Mouse (Mus musculus) macrophage (primary cell): ENCODE data around the gene Erich6b. TPM values are rescaled to one million over a fixed set of nuclear protein-coding genes. Genes with fewer than 3 reads are reported as not detected.

Source experiments
- polyA plus RNA-seq: library from polyadenylated mRNA; stranded (reverse); fragments of 250-400 nt; gene quantifications from 3 replicates; pipeline ENCODE4 v1.2.4, GENCODE M21; 2018; ENCODE audit warnings: inconsistent platforms

Gene Erich6b
- polyA plus RNA-seq, 1 experiment from 2014 or later: not detected

Other genes starting within 250 kb of the Erich6b start
- not detected in 3 replicates for gene Siah3, start 186.3 kb upstream of the Erich6b start, polyA plus RNA-seq
- not detected in 3 replicates for gene Spert, start 49.1 kb upstream of the Erich6b start, polyA plus RNA-seq
- gene Cog3, start 112.3 kb downstream of the Erich6b start, polyA plus RNA-seq: 15.9 to 17.5 TPM (median 16.1 TPM) in 3 replicates
- 14.1 to 23.1 TPM (median 23.0 TPM) in 3 replicates for gene Slc25a30, start 144.8 kb downstream of the Erich6b start, polyA plus RNA-seq
- 3,757 to 4,485 TPM (median 4,124 TPM) in 3 replicates for gene Tpt1, start 202.8 kb downstream of the Erich6b start, polyA plus RNA-seq